Mouse (Mus musculus): ENCODE data around the gene Pcyt1b.

- TF ChIP-seq POLR2A (IDR thresholded peaks at IDR 0.05; ENCODE audit: extremely low read depth, insufficient read depth, low read length) (no peak), CTCF (IDR thresholded peaks at IDR 0.05; ENCODE audit: extremely low read depth, insufficient read depth, low read length) (no peak)
These were observed 24.4 kb upstream of the Pcyt1b start for GRCm38 (mm10) chrX:93630256-93630655.

Data from cortical plate, adult 2 months (tissue).